Mouse (Mus musculus) kidney, embryonic 14.5 days (tissue): ENCODE measurements around the gene Smg9. TPM values are rescaled to one million over a fixed set of nuclear protein-coding genes. Genes with fewer than 3 reads are reported as not detected.

Experiments used
- ATAC-seq: fragments of 200-750 bp; cut with Nextera tagmentation; 2 replicates; pipeline ENCODE4 v1.8.0; 2017; ENCODE audit warnings: moderate number of reproducible peaks, mild to moderate bottlenecking, moderate TSS enrichment, moderate library complexity; ENCODE audit not compliant: low FRiP score, low TSS enrichment
- H3K27ac ChIP-seq: fragments of 300-500 bp; sonication (generic); 2 replicates; pipeline ENCODE4 v1.5.1; 2014; ENCODE audit warnings: low read depth, mild to moderate bottlenecking, low read length, moderate library complexity, mixed read lengths
- H3K27me3 ChIP-seq: fragments of 300-500 bp; sonication (generic); 2 replicates; pipeline ENCODE4 v1.6.1; 2014; ENCODE audit warnings: mild to moderate bottlenecking, low read length; ENCODE audit not compliant: control insufficient read depth, insufficient read depth
- H3K36me3 ChIP-seq: fragments of 300-500 bp; sonication (generic); 2 replicates; pipeline ENCODE4 v1.6.1; 2014; ENCODE audit warnings: low read length, mixed read lengths; ENCODE audit not compliant: control insufficient read depth, insufficient read depth
- H3K4me1 ChIP-seq: fragments of 300-500 bp; sonication (generic); 2 replicates; pipeline ENCODE4 v1.6.1; 2014; ENCODE audit warnings: low read length, mixed read lengths; ENCODE audit not compliant: control insufficient read depth, insufficient read depth
- H3K4me2 ChIP-seq: fragments of 300-500 bp; sonication (generic); replicated peaks from 2 replicates; pipeline ENCODE4 v1.6.1; 2014; ENCODE audit warnings: low read depth, mild to moderate bottlenecking, low read length
- H3K4me3 ChIP-seq: fragments of 300-500 bp; sonication (generic); 2 replicates; pipeline ENCODE4 v1.5.1; 2014; ENCODE audit warnings: mild to moderate bottlenecking, low read length
- H3K9ac ChIP-seq: fragments of 300-500 bp; sonication (generic); 2 replicates; pipeline ENCODE4 v1.6.1; 2014; ENCODE audit warnings: low read depth, mild to moderate bottlenecking, low read length, moderate library complexity
- H3K9me3 ChIP-seq: fragments of 300-500 bp; sonication (generic); 2 replicates; pipeline ENCODE4 v1.6.1; 2016; ENCODE audit warnings: low read length; ENCODE audit not compliant: control insufficient read depth
- WGBS: fragments of 180-500 bp; shearing (Covaris S2); extraction: QIAGEN DNeasy Blood & Tissue Kit; methylation state at CpG from one replicate; pipeline ENCODE4 v1.1.7; 2014; 5-methylcytosine and 5-hydroxymethylcytosine counted together
- polyA plus RNA-seq: library from polyadenylated mRNA; unstranded; fragments of >200 nt; fragmentation: Nextera tagmentation; extraction: Ambion mirVana; gene quantifications from 2 replicates; pipeline ENCODE4 v1.2.1, GENCODE M21; 2014

Gene Smg9
- polyA plus RNA-seq, 1 experiment from 2014 or later: 32.3 TPM

DNA sequence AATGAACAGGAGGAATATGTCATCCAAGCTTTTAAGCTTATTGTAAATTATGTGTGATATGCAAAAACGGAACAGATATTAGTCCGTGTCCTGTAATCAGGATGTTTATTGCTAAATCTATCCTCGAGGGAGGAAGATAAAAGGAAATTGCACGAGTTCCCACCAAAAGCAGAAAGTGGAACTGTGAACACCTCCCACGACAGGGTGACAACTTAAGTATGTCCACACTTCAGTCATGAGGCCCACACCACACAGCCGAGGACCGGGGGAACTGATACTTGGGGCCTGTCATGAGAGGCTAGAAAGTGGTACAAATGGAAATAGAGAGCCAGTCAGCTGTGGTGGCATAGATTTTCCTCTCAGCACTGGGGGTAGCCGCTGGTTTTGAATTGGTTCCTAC, 42.9 kb downstream of the Smg9 start:
- Histone ChIP-seq H3K36me3 (no peaks in the 10 kb centered on the region), H3K4me1 (no peaks in the 10 kb centered on the region), H3K4me3 (no peak overlapping the region), H3K4me2 (no peak overlapping the region), H3K27ac (no peak overlapping the region), H3K9me3 (no peaks in the 10 kb centered on the region), H3K9ac (no peak overlapping the region), H3K27me3 (no peaks in the 10 kb centered on the region)
- no peak for ATAC-seq
- WGBS: 53% methylated on average over 8 of the region's 8 CpGs

DNA sequence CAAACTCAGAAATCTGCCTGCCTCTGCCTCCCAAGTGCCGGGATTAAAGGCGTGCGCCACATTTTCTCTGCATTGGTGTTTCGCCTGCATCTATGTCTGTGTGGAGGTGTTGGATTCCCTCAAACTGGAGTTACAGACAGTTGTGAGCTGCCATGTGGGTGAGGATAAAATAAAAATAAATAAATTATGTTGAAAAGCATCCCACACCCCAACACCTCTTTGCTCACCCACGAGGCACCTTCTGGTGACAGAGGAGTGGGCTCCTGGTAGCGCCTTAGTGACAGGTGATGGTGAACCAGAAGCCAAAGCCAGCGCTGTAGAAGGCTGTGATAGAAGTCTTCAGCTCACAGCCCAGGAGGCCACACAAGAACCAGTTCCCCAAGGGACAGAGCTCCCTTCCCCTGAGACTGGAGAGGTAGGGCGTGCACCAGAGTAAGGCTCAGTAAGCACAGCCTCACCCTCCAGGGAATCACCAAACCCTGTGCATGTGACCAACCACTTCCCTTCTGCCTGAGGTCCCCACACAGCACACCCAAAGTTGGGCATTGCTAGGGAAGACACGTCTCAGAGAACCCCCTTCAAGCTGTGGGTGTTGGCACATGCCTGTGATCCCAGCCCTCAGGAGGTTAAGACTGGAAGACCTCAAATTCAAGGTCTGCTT, 46.0 kb downstream of the Smg9 start:
- no peak for ATAC-seq
- no peak overlapping the region for H3K27ac ChIP-seq
- H3K4me1 ChIP-seq: no peaks in the 10 kb centered on the region
- no peak overlapping the region for H3K4me3 ChIP-seq
- WGBS: 91% methylated on average over 9 of the region's 9 CpGs
- H3K27me3 ChIP-seq: no peaks in the 10 kb centered on the region
- no peak overlapping the region for H3K4me2 ChIP-seq
- H3K36me3 ChIP-seq: no peaks in the 10 kb centered on the region
- H3K9me3 ChIP-seq: no peaks in the 10 kb centered on the region
- H3K9ac ChIP-seq: no peak overlapping the region

DNA sequence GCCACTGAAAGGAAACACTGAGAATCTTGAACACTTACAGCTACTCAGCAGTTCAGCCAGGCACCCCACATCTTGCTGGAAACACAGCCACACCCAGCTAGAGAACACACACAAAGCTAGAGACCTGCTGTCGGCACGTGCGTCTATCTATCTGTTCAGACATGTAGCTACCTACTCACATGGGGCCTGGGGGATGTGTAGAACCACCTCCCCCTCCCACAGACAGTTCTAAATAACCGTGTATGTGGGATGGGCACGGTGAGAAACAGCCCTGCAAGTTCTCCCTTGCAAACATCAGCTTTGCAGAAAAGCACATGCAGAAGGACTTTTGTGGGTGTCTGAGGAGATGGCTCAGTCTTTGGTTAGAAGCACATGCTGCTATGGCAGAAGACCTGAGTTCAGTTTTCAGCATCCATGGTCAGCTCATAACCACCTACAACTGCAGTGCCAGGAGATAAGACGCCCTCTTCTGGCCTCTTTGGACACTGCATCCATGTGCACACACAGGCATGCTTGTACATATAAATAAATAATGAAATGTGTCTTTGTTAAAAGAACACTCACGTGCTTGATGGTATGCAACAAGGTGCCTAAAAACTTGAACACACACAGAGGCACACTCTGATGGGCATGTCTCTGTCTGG, 47.4 kb downstream of the Smg9 start:
- H3K4me3 ChIP-seq: no peak overlapping the region
- no peak overlapping the region for H3K9ac ChIP-seq
- H3K36me3 ChIP-seq: no peaks in the 10 kb centered on the region
- H3K27ac ChIP-seq: no peak overlapping the region
- ATAC-seq: no peak
- H3K9me3 ChIP-seq: no peaks in the 10 kb centered on the region
- WGBS: 77% methylated on average over 7 of the region's 7 CpGs
- no peak overlapping the region for H3K4me2 ChIP-seq
- H3K4me1 ChIP-seq: no peaks in the 10 kb centered on the region
- no peaks in the 10 kb centered on the region for H3K27me3 ChIP-seq

DNA sequence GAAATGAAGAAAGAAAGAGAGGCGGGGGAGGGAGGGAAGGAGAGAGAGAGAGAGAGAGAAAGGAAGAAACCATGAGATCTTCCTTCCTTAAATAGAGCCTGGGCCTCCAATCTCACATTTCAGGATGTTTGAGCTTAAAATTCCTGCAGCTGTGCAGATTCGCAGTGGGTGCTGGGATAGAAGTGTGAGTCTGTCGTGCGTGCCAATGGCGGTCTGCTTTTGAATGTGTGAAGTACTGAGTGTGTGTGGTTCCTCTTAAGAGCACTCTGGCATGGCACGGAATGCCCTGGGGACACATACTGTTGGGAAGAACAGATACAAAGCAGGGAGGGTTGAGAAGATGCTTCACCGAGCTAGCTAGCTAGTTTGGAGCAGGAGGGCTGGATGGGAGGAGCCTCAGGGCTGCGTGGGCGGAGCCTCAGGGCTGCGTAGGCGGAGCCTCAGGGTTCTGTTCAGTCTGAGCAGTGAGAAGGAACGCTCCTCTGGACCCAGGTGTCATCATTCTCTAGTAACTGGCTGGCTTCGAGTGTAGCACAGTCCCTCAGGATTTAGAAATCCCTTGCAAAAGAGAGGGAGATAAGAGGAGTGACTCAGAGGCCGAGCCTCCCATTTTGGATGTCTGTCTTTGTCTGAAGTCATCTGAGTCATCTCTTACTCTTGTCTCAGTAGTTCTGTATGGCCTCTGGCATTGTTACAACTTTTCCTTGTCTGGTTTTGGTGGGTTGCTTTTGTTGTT, 49.5 kb downstream of the Smg9 start:
- Histone ChIP-seq H3K9ac (no peak overlapping the region), H3K4me1 (no peaks in the 10 kb centered on the region), H3K36me3 (no peaks in the 10 kb centered on the region), H3K4me2 (no peak overlapping the region), H3K27me3 (no peaks in the 10 kb centered on the region), H3K4me3 (no peak overlapping the region), H3K9me3 (no peaks in the 10 kb centered on the region), H3K27ac (no peak overlapping the region)
- WGBS: 64% methylated on average over 14 of the region's 14 CpGs
- ATAC-seq: no peak

DNA sequence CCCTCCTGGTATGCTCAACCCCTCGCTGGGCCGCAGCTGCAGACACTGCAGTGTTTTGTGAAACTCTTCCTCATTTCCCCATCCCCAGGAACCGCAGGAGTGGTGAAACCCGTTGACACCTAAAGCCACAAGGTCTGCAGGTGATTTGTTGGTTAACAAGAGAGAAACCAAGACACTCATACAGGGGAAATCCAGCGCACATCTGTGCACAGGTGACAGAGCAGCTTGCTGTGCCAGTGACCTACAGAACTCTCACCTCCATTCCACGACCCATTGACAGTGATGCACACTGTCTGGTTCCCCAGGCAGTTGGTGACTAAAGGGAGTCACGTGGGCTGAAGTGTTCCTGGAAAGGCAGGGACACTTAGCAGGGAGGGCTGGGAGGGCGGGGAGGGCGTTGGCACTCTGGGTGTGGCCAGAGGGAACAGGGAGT, 51.2 kb downstream of the Smg9 start:
- Histone ChIP-seq H3K9ac (no peak overlapping the region), H3K27ac (no peak overlapping the region), H3K36me3 (no peaks in the 10 kb centered on the region), H3K9me3 (no peaks in the 10 kb centered on the region), H3K27me3 (no peaks in the 10 kb centered on the region), H3K4me2 (no peak overlapping the region), H3K4me1 (no peaks in the 10 kb centered on the region), H3K4me3 (no peak overlapping the region)
- WGBS: 54% methylated on average over 9 of the region's 9 CpGs
- no peak for ATAC-seq

DNA sequence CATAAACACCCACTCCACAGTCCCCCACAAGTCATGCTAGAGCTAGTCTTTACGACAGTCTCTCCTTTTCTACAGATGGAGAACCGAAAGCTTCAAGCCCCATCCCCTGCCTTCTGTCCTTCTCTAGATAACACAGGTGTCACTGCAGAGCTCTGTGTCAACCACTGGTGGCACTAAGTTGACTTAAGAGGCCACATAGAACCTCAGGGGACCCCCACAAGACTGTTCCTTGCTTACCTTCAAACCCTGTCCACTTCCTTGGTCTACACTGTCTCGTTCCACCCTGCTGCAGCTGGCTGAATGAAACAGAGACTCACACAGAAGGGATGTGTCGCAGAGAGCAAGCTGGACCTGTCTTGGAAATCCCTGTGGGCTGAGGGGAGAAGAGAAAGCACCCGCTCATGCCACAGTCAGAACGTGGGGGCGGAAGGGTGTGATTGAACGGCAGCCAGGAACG, 52.5 kb downstream of the Smg9 start, which contains the start of gene Irgc1:
Irgc1 (minus strand) TSS at position 443 of the 457 bp plus-strand sequence.
- WGBS: 65% methylated on average over 9 of the region's 9 CpGs
- Histone ChIP-seq H3K27ac (no peak within 1 kb of the TSS), H3K27me3 (no peaks in the 10 kb centered on the region), H3K4me3 (no peak within 1 kb of the TSS), H3K36me3 (no peaks in the 10 kb centered on the region), H3K9me3 (no peaks in the 10 kb centered on the region), H3K9ac (no peak within 1 kb of the TSS), H3K4me2 (no peak within 1 kb of the TSS), H3K4me1 (no peaks in the 10 kb centered on the region)
- no peak for ATAC-seq

DNA sequence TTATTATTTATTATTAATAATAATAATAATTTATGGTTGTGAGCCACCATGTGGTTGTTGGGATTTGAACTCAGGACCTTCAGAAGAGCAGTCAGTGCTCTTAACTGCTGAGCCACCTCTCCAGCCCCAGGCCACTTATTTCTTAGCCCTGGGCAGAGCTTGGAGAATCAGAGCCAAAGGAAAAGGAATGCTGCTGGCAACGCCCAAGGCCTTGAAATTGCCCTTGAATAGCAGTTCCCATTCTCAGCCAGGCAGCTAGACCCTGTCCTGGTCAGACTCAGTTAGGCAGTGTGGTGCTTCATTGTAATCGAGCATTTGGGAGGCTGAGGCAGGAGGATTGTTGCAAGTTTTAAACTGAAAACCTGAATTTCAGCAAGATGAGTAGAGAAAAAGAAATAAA, 54.8 kb downstream of the Smg9 start:
- Histone ChIP-seq H3K4me3 (no peak overlapping the region), H3K9ac (no peak overlapping the region), H3K27me3 (no peaks in the 10 kb centered on the region), H3K9me3 (no peaks in the 10 kb centered on the region), H3K4me1 (no peaks in the 10 kb centered on the region), H3K4me2 (no peak overlapping the region), H3K27ac (no peak overlapping the region), H3K36me3 (no peaks in the 10 kb centered on the region)
- ATAC-seq: no peak
- WGBS: 86% methylated on average over 2 of the region's 2 CpGs

DNA sequence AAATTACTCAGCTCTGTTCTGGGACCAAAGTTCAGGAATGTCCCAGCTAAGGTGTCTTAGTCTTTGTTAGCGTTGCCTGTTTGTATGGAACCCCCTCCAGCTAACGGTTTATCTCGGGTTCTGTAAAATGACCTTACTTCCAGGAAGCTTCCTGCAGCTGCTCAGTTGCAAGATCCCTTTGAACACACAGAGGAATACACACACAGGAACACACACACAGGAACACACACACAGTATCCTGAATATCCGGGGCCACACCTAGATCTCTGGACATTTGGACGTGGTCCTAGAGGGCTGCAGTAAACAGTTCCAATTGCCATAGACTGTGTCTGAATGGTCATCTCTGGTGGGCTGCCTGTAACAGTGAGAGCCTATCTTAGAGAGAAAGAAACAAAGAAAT, 56.3 kb downstream of the Smg9 start:
- 76% methylated on average over 5 of the region's 5 CpGs for WGBS
- ATAC-seq: no peak
- Histone ChIP-seq H3K9ac (no peak overlapping the region), H3K4me2 (no peak overlapping the region), H3K4me3 (no peak overlapping the region), H3K27ac (no peak overlapping the region), H3K4me1 (no peaks in the 10 kb centered on the region), H3K27me3 (no peaks in the 10 kb centered on the region), H3K36me3 (no peaks in the 10 kb centered on the region), H3K9me3 (no peaks in the 10 kb centered on the region)
